Mouse (Mus musculus) right cerebral cortex, postnatal 25 days (tissue): Measurements from ENCODE around the gene Clic3.

Experiments used
- DNase-seq: peaks from one replicate; pipeline ENCODE4 v3.0.0; 2022

Clic3 gene

DNA sequence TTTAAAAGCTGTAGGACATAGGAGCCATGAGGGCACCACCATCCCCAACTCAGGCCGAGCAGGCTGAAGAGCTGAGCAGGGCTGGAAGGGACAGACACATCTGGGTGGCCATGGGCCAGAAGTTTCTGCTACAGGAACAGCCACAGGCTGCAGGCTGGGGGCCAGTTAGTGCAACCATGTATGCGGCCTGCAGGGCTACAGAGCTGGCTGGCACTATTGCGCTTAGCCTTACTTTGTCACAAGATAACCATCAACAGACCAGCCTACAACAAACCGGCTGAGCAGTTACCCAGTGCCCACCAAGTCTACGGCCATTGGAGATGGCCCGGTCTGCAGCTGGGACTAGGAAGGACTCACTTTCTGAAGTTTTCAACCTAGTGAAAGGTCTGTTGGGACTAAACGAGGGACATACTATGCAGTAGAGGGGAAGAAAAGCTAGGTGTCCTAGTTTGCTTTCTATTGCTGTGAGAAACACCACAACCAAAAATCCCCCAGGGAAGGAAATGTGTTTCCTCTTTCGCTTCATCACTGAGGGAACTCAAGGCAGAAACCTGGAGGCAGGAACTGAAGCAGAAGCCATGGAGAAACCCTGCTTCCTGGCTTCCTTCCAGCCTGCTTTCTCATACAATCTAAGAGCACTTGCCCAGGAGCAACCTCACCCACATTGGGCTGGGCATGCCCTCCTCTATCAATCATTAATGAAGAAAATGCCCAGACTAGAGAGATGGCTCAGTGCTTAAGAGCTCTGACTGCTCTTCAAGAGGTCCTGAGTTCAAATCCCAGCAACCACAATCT lies 5.6 kb upstream of the Clic3 start:
- no peak for DNase-seq

- no peak for DNase-seq
Observed at GRCm38 (mm10) chr2:25452951-25453350, 3.7 kb upstream of the Clic3 start.

DNA sequence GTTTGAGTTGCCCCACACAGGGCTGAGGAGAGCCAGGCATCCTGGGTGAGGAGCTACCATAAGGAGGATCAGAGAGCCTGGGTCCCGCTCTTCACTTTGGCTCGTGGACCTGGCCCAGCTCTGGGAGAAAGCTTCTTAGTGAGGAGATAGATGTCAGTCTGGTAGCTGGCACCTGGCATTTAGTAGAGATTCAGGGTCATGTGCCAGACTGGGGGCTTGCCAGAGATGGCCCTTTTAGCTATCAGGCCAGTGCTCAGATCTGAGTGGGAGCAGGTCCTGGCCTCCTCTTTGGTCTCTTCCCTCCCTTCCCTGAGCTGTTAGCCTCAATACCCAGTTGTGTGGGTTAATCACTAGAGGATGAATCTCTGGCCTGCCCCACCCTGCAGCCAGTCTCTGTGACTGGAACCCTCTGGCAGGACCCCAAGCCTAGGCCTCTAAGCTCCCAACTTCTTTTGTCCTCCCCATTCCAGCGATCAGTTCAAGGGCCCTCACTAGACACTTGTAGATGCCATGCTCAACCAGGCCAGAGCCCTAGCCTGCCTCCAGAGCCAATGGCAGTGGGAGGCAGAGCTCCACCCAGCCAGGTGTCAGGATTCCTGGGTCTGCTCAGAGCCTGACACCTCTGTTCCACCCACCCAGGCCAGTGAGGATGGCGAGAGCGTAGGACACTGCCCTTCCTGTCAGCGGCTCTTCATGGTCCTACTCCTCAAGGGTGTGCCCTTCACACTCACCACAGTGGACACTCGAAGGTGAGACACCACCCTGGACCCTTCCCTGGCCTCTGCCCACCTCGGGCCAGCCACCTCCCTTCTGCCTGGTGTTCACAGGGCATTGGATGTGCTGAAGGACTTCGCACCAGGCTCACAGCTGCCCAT lies 621 bp downstream of the Clic3 start:
- DNase-seq = no peak

- no peak for DNase-seq
Observed at GRCm38 (mm10) chr2:25458911-25459310, 2.3 kb downstream of the Clic3 start.

DNA sequence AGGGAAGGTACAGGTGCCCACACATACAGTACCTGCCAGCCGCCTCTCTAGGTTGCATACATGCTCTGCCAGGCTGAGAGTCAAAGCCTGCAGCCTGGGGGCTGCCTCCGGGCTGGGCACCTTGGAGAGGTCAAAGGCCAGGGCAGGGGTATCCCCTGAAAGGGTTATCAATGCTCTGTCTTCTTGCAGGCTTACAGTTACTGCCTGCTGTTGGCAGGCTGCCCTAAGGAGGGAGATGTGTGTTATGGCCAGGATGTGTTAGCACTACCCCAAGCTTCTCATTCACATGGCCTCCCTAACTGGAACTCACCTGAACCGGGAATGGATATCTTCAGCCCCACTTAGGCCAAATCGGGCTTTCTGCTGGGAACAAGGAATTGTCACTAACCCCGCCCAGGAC lies 3.5 kb downstream of the Clic3 start:
- peak; percentile 30 for DNase-seq

DNA sequence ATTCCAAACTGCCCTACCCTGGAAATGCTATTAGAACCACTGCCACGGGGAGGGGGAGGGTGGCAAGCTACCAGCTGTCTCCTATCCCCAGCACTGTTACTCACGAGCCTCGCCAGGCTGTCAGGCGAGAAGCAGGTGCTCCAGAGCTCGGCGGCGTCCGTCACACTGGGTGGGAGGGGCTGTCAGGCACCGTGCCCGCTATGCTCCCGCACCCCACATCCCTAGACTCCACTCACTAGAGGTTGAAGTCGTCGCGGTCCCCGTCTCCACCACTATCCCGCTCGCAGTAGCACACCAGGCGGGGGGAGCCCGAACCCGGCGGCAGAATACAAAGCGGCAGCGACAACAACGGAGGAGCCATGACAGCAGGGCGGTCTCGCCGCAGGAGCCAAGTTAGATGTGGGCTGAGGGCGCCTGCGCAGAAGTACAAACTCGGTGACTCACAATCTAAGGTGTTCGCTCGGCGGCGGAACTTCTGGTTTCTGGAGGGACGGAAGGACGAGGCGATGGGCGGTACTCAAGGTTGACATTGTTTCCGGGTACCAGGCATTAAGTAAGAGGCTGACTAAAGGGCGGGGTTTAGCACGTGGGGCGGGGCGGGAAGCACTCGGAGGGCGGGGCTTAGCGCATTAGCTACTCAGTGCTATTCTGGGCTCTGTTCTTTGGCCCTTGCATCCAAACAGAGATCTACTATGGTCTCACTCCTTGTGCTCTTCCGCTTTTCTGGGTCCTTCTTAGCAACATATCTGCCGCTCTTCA lies 4.1 kb downstream of the Clic3 start, which contains the start of gene Paxx:
Gene Paxx, minus strand, starts transcription at position 544 of the 759 bp plus-strand sequence.
- DNase-seq = peak; percentile 94

DNA sequence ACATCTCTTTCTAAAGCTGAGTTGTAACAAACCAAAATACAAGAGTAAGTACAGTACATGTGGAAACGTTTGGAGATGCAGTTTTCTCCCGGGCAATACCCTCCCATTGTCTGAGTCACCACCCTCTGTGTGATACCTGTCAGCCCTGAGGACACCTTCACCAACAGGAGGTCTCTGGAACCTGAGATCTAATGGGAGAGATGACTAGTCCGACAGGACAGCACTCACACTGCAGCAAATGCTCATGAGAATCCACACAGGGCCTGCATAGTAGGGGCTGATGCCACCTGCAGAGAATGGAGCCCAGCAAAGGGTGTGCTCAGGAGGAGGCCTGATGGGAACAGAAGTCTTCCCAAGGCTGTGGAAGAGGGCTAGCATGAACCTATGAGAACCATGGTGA lies 4.8 kb downstream of the Clic3 start:
- DNase-seq = no peak

GRCm38 (mm10) chr2:25463630-25464029 lies 7.0 kb downstream of the Clic3 start:
- DNase-seq = no peak

DNA sequence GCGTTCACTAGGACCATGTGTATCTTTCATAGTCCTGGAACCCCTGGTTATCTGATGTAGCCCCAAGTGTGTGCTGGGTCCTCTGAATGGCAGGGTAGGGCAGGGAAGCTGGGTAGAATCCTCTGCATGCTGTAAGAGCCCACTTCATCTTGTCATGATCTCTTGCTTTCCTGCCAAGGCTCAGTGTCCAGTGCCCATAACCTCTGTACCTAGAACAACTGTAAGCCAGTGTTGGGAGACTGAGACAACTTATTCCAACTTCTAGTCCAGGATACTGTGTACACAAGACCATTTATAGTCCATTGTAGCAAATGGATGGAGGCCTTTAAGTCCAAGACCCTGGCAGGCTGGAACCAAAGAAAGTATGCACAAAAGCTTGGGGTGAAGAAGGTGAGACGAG lies 8.6 kb downstream of the Clic3 start:
- no peak for DNase-seq

DNA sequence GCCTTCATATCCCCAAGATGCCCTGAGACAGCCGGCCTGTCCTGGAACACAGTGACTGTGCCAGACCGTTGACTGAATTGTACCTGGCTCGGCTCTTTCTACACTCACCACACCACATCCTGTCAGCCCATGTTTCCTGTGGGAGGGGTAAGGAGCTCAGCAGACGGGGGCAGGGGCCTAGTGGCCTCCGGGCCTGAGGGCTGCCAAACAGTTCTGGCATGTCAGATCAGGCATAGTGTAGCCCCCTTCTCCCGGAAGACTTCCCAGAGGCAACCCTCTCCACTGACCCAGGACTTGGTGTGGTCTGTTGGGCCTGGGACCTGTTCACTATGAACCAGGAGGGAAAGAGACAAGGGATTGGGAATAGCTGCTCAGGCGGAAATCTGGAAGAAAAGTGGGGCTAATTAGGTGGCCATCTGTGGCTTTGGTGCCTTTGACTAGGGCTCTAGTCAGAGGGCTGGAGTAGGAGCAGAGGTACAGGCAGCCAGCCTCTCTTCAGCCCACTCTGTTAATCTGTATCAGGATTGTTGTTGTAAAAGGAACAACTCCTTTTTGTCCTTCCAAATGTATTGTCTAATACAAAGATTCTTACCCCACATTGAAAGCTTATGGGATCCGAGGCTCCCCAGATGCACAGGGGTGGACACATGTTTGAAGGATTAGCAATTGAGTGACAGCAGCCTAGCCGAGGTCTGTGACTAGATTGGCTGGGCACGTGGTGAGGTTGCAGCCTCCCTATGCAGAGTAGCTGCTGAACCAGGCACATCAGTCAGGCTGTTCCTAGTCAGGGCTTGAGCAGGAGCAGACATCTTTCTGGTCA lies 9.4 kb downstream of the Clic3 start:
- no peak for DNase-seq

DNA sequence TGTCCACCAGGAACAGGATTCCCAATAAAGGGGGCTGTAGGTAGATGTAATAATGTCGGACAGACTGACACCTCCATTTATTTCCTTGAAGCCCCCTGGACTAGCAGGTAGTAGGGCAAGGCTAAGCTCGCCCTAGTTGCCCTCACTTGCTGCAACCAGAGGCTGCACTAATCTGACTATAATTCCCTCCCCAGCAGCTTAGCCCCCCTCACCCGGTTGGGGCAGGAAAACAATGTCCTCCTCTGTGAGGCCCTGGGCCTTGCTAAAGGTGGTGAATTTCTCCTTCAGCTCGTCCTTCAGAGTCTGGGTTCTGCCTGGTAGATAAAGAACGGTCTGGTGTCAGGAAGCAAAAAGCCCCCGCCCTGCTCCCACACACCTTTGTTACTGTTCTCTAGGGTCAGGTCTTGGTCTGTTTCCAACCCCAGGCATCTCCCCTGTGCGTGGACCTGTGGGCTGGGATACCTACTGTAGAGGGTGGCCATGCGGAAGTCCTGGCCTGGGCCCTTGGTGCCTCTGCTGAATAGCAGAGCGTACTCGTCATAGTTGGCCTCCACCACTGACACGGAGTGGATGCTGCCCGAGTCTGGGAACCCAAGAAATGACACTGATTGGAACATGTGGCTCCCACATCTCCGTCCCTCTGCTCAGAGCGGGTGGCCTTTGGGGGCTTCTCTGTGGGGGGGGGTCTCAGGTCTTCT lies 11.1 kb downstream of the Clic3 start:
- DNase-seq = no peak

GRCm38 (mm10) chr2:25468962-25469915 lies 12.6 kb downstream of the Clic3 start:
- DNase-seq = no peak

GRCm38 (mm10) chr2:25469969-25470368 lies 13.3 kb downstream of the Clic3 start, which contains the start of gene Ptgds:
TSS of gene Ptgds (minus strand) at chr2:25470046.
- DNase-seq = no peak

- DNase-seq = no peak
Observed at GRCm38 (mm10) chr2:25472550-25472949, 15.9 kb downstream of the Clic3 start.

- DNase-seq = no peak
Observed at GRCm38 (mm10) chr2:25477541-25477940, 20.9 kb downstream of the Clic3 start.

DNA sequence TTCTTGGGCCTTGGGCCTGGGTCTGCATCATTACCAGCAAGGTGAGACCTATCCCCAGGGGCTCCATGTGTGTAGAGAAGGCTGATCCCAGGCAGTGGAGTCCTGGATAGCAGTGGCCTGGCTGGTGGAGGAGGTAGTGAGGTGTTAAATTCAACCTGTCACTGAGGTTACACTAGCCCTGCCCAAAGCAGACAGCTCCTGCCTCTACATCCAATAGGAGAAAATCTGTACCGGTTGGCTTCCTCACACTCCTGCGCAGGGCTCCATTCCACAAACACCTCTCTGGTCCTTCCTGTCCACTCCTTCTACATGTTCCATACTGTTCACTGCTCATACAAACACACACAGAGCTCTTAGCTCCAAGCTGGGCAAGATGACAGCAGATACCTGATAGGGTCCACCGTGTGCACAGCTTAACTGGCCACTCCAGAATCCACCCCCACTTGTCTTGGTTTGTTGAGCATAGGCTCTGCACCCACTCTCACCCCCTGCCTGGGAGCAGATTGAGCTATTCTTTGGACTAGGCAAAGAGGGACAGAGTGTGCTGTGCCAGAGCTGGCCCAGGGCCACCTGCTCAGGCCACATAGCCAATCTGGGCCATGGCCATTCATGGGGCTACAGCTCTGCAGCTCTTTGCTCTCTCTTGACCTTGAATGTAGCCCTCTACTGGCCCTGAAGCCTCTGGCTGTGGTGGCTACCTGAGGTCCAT lies 21.5 kb downstream of the Clic3 start:
- no peak for DNase-seq

DNA sequence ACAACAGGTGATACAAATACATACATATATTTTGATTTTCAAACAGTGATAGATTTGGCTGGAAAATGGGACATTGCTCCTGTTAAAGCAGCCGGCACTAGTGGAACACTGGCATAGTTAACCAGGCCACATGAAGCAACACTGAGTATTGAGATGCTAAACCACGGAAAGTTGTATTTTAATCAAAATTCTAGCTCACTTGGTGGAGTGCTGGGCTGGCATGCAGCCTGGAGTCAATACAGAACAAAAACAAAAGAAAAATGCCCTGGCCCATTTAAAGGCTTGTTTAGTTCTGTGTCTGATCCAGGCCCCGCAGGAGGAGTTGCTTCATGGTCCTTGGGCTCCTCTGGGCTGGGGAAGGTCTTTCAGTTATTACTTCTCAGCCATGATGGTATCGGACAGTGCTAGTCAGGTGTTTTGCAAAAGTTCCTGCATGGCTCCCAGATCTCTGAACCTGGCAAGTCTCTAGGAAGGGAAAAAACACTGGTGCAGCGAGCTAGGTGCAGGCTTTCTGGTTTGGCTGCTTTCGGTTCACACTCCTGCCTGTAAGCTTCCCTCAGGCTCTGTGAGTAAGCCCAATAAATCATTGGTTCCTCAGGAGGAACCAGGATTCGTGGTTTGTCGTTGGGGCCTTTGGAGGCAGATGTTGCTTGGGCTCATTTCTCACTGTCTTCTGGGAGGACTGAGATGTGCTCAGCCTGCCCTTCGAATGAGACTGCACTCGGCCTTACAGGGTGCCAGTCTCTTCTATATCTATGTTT lies 23.1 kb downstream of the Clic3 start:
- DNase-seq = no peak

GRCm38 (mm10) chr2:25480541-25480940 lies 23.9 kb downstream of the Clic3 start:
- no peak for DNase-seq

GRCm38 (mm10) chr2:25482969-25483368 lies 26.3 kb downstream of the Clic3 start:
- DNase-seq = no peak
